Mouse (Mus musculus) small intestine, adult 2 months (tissue): ENCODE measurements at regions not wholly inside any gene's neighbourhood (a gene's known extent, or its start where the extent isn't known, plus 50 kb on each side); places are given as distances from the start of the nearest gene placed in this dataset.

Source experiments
- CTCF ChIP-seq: fragments of 200-500 bp; IDR thresholded peaks from 2 replicates; pipeline ENCODE4 v1.5.1; 2012; ENCODE audit warnings: low read depth, mild to moderate bottlenecking, control low read depth, inconsistent platforms, low read length, moderate library complexity, mixed read lengths; ENCODE audit not compliant: insufficient replicate concordance, insufficient read length; ENCODE audit errors: extremely low read depth
- POLR2A ChIP-seq: fragments of 200-500 bp; IDR thresholded peaks from 2 replicates; pipeline ENCODE4 v1.6.1; 2012; ENCODE audit warnings: low read depth, mild to moderate bottlenecking, control low read depth, inconsistent platforms, low read length, moderate library complexity

DNA sequence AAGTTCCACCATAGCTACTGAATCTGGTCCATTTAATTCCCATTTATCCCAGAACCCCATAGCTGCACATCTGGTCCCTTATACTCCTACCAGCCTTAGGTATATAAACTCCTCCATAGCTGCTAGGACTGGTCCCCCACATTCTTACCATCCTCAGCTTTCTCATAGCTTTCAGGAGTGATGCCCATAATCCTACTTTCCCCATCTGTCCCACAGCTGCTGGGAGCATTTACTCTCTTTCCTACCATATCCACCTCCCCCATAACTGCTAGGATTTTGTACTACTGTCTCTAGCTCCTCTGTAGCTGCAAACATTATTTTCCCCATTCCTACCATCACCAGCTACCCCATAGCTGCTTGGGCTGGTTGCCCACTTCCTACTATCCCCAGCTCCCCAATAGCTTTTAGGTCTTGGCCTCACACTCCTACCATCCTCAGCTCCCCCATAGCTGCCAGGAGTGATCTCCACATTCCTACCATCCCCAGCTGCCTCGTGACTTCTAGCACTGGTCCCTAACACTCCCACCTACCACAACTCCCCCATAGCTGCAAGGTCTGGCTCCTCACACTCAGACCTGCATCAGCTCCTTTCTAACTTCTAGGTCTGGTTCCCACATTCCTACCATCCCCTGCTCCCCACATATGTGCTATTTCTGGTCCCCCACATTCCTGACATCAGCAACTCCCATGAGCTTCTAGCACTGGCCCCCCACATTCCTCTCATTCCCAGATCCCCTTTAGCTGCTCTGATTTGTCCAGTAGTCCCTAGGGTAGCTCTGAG is 106.5 kb downstream of the Tmem121 start:
- no peak for TF ChIP-seq CTCF
- TF ChIP-seq POLR2A = no peak
